Mouse (Mus musculus): Measurements from ENCODE around the gene Smim1.
A peak's percentile ranks its signal among the peaks of the same experiment; 100 is the strongest.

Smim1 gene

GRCm38 (mm10) chr4:154025641-154026440 is at the start of gene Smim1:
Smim1 (minus strand) TSS chr4:154026230.
- no peak for DNase-seq (ENCODE audit: low read depth in 2 of 2, low spot score in 2 of 2)

- DNase-seq (ENCODE audit: low read depth in 2 of 2, low spot score in 2 of 2): no peak
Observed at GRCm38 (mm10) chr4:154071941-154072340, 45.9 kb upstream of the Smim1 start.

GRCm38 (mm10) chr4:154071521-154071920 is 45.5 kb upstream of the Smim1 start:
- DNase-seq (ENCODE audit: low read depth in 2 of 2, low spot score in 2 of 2): no peak

- no peak for DNase-seq (ENCODE audit: low read depth in 2 of 2, low spot score in 2 of 2)
Observed at GRCm38 (mm10) chr4:154070896-154071295, 44.9 kb upstream of the Smim1 start.

GRCm38 (mm10) chr4:154064827-154065773 is 39.1 kb upstream of the Smim1 start:
- peak in 1 of 2 experiments; percentile 2 for DNase-seq (ENCODE audit: low read depth in 2 of 2, low spot score in 2 of 2)

GRCm38 (mm10) chr4:154057696-154058095 is 31.7 kb upstream of the Smim1 start:
- no peak for DNase-seq (ENCODE audit: low read depth in 2 of 2, low spot score in 2 of 2)

- no peak for DNase-seq (ENCODE audit: low read depth in 2 of 2, low spot score in 2 of 2)
Observed at GRCm38 (mm10) chr4:154056661-154057060, 30.6 kb upstream of the Smim1 start.

GRCm38 (mm10) chr4:154056046-154056445 is 30.0 kb upstream of the Smim1 start:
- DNase-seq (ENCODE audit: low read depth in 2 of 2, low spot score in 2 of 2): no peak

GRCm38 (mm10) chr4:154055482-154055881 is 29.5 kb upstream of the Smim1 start:
- no peak for DNase-seq (ENCODE audit: low read depth in 2 of 2, low spot score in 2 of 2)

- no peak for DNase-seq (ENCODE audit: low read depth in 2 of 2, low spot score in 2 of 2)
Observed at GRCm38 (mm10) chr4:154053065-154053464, 27.0 kb upstream of the Smim1 start.

- DNase-seq (ENCODE audit: low read depth in 2 of 2, low spot score in 2 of 2): no peak
Observed at GRCm38 (mm10) chr4:154051401-154051800, 25.4 kb upstream of the Smim1 start.

- no peak for DNase-seq (ENCODE audit: low read depth in 2 of 2, low spot score in 2 of 2)
Observed at GRCm38 (mm10) chr4:154045837-154046236, 19.8 kb upstream of the Smim1 start.

- no peak for DNase-seq (ENCODE audit: low read depth in 2 of 2, low spot score in 2 of 2)
Observed at GRCm38 (mm10) chr4:154042577-154042976, 16.5 kb upstream of the Smim1 start, which contains the start of gene Ccdc27. Ccdc27 (minus strand) TSS chr4:154042677.

- DNase-seq (ENCODE audit: low read depth in 2 of 2, low spot score in 2 of 2): no peak
Observed at GRCm38 (mm10) chr4:154037123-154037522, 11.1 kb upstream of the Smim1 start.

GRCm38 (mm10) chr4:154028646-154029045 is 2.6 kb upstream of the Smim1 start:
- DNase-seq (ENCODE audit: low read depth in 2 of 2, low spot score in 2 of 2): no peak

GRCm38 (mm10) chr4:154028066-154028465 is 2.0 kb upstream of the Smim1 start:
- DNase-seq (ENCODE audit: low read depth in 2 of 2, low spot score in 2 of 2): no peak

- DNase-seq (ENCODE audit: low read depth in 2 of 2, low spot score in 2 of 2): no peak
Observed at GRCm38 (mm10) chr4:154026441-154026761, 371 bp upstream of the Smim1 start.

GRCm38 (mm10) chr4:154024729-154025521 is 1.1 kb downstream of the Smim1 start:
- DNase-seq (ENCODE audit: low read depth in 2 of 2, low spot score in 2 of 2): no peak

- no peak for DNase-seq (ENCODE audit: low read depth in 2 of 2, low spot score in 2 of 2)
Observed at GRCm38 (mm10) chr4:154023754-154024601, 2.1 kb downstream of the Smim1 start.

GRCm38 (mm10) chr4:154022844-154023243 is 3.2 kb downstream of the Smim1 start:
- no peak for DNase-seq (ENCODE audit: low read depth in 2 of 2, low spot score in 2 of 2)
